Mouse (Mus musculus): ENCODE measurements around the gene Rep15. TPM values are rescaled to one million over a fixed set of nuclear protein-coding genes. Genes with fewer than 3 reads are reported as not detected.

Gene Rep15
- total RNA-seq, 1 experiment: 0.80 TPM

- in situ Hi-C loops (cut with MboI; ENCODE audit: low sequenced_read_pairs in 2 of 2, unreplicated experiment in 2 of 2): no loop called here
- H3K4me1 ChIP-seq (ENCODE audit: control insufficient read depth in 2 of 2, insufficient read depth in 2 of 2, low read length in 2 of 2, poor library complexity in 1 of 2): no peaks in the 10 kb centered on the region
- 0 out of 2 replicates have a peak, but pooled peaks cover 3% of the 10 kb centered on the region for H3K36me3 ChIP-seq (ENCODE audit: control insufficient read depth, insufficient read depth, low read length, poor library complexity, severe bottlenecking)
- H3K27ac ChIP-seq (ENCODE audit: insufficient read depth, low read depth, low read length, poor library complexity, severe bottlenecking): no peak overlapping the region
- no peaks in the 10 kb centered on the region for H3K9me3 ChIP-seq (ENCODE audit: control insufficient read depth, insufficient read depth, low read depth, low read length)
- no peak overlapping the region for H3K9ac ChIP-seq (ENCODE audit: insufficient read depth, low read depth, low read length, poor library complexity, severe bottlenecking)
- no peak overlapping the region for H3K4me3 ChIP-seq (ENCODE audit: insufficient read depth in 1 of 2, low read depth in 1 of 2, low read length in 2 of 2, poor library complexity in 1 of 2, severe bottlenecking in 1 of 2)
- no peak for DNase-seq (ENCODE audit: low read depth, low spot score)
- no peak for TF ChIP-seq HCFC1 (IDR thresholded peaks at IDR 0.05; ENCODE audit: borderline replicate concordance, insufficient read depth, low read length)
- no peak for TF ChIP-seq ZNF384 (IDR thresholded peaks at IDR 0.05; ENCODE audit: low read depth, low read length)
- no peak for TF ChIP-seq ZC3H11A (IDR thresholded peaks at IDR 0.05; ENCODE audit: borderline replicate concordance, low read depth, low read length)
- TF ChIP-seq MAFK (IDR thresholded peaks at IDR 0.05; ENCODE audit: insufficient read depth, low read depth, low read length): no peak
- no peak for TF ChIP-seq CHD2 (IDR thresholded peaks at IDR 0.05; ENCODE audit: low read depth, low read length)
Measured at GRCm38 (mm10) chr6:146997006-146997405, 35.4 kb upstream of the Rep15 start.

- Histone ChIP-seq H3K27ac (ENCODE audit: insufficient read depth, low read depth, low read length, poor library complexity, severe bottlenecking) (no peak overlapping the region), H3K4me1 (ENCODE audit: control insufficient read depth in 2 of 2, insufficient read depth in 2 of 2, low read length in 2 of 2, poor library complexity in 1 of 2) (no peaks in the 10 kb centered on the region), H3K36me3 (ENCODE audit: control insufficient read depth, insufficient read depth, low read length, poor library complexity, severe bottlenecking) (0 out of 2 replicates have a peak, but pooled peaks cover 3% of the 10 kb centered on the region), H3K4me3 (ENCODE audit: insufficient read depth in 1 of 2, low read depth in 1 of 2, low read length in 2 of 2, poor library complexity in 1 of 2, severe bottlenecking in 1 of 2) (no peak overlapping the region), H3K9ac (ENCODE audit: insufficient read depth, low read depth, low read length, poor library complexity, severe bottlenecking) (no peak overlapping the region), H3K9me3 (ENCODE audit: control insufficient read depth, insufficient read depth, low read depth, low read length) (no peaks in the 10 kb centered on the region)
- DNase-seq (ENCODE audit: low read depth, low spot score): no peak
- in situ Hi-C loops (cut with MboI; ENCODE audit: low sequenced_read_pairs in 2 of 2, unreplicated experiment in 2 of 2): no loop called here
- TF ChIP-seq MAFK (IDR thresholded peaks at IDR 0.05; ENCODE audit: insufficient read depth, low read depth, low read length): no peak
- TF ChIP-seq CHD2 (IDR thresholded peaks at IDR 0.05; ENCODE audit: low read depth, low read length): no peak
- TF ChIP-seq ZC3H11A (IDR thresholded peaks at IDR 0.05; ENCODE audit: borderline replicate concordance, low read depth, low read length): no peak
- no peak for TF ChIP-seq HCFC1 (IDR thresholded peaks at IDR 0.05; ENCODE audit: borderline replicate concordance, insufficient read depth, low read length)
- TF ChIP-seq ZNF384 (IDR thresholded peaks at IDR 0.05; ENCODE audit: low read depth, low read length): no peak
Measured at GRCm38 (mm10) chr6:146998710-146999109, 33.7 kb upstream of the Rep15 start.

DNA sequence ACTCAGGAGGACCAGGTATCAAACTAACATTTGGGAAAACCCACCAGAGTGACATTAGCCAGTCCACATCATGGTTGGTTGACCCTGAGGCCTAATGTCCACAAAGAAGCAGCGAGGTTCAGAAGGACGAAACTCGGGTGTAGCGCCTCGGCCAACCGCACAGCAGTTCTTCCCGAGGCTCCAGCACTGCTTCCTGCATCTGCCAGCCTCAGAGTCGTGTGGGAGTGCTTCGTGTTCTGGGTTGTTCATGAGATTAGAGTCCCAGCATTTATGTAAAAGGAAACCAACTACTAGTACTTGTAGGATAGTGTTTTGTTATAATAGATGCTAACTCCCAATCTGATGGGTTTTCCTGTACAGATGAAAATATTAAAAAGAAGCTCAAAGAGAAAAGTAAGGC is 33.1 kb upstream of the Rep15 start:
- H3K9me3 ChIP-seq (ENCODE audit: control insufficient read depth, insufficient read depth, low read depth, low read length): no peaks in the 10 kb centered on the region
- 0 out of 2 replicates have a peak, but pooled peaks cover 3% of the 10 kb centered on the region for H3K36me3 ChIP-seq (ENCODE audit: control insufficient read depth, insufficient read depth, low read length, poor library complexity, severe bottlenecking)

GRCm38 (mm10) chr6:146999755-147000154 is 32.6 kb upstream of the Rep15 start:
- Histone ChIP-seq H3K4me3 (ENCODE audit: insufficient read depth in 1 of 2, low read depth in 1 of 2, low read length in 2 of 2, poor library complexity in 1 of 2, severe bottlenecking in 1 of 2) (no peak overlapping the region), H3K4me1 (ENCODE audit: control insufficient read depth in 2 of 2, insufficient read depth in 2 of 2, low read length in 2 of 2, poor library complexity in 1 of 2) (no peaks in the 10 kb centered on the region), H3K9ac (ENCODE audit: insufficient read depth, low read depth, low read length, poor library complexity, severe bottlenecking) (no peak overlapping the region), H3K27ac (ENCODE audit: insufficient read depth, low read depth, low read length, poor library complexity, severe bottlenecking) (no peak overlapping the region), H3K9me3 (ENCODE audit: control insufficient read depth, insufficient read depth, low read depth, low read length) (no peaks in the 10 kb centered on the region), H3K36me3 (ENCODE audit: control insufficient read depth, insufficient read depth, low read length, poor library complexity, severe bottlenecking) (0 out of 2 replicates have a peak, but pooled peaks cover 3% of the 10 kb centered on the region)
- no peak for TF ChIP-seq HCFC1 (IDR thresholded peaks at IDR 0.05; ENCODE audit: borderline replicate concordance, insufficient read depth, low read length)
- TF ChIP-seq ZC3H11A (IDR thresholded peaks at IDR 0.05; ENCODE audit: borderline replicate concordance, low read depth, low read length): no peak
- TF ChIP-seq CHD2 (IDR thresholded peaks at IDR 0.05; ENCODE audit: low read depth, low read length): no peak
- TF ChIP-seq ZNF384 (IDR thresholded peaks at IDR 0.05; ENCODE audit: low read depth, low read length): no peak
- no peak for TF ChIP-seq MAFK (IDR thresholded peaks at IDR 0.05; ENCODE audit: insufficient read depth, low read depth, low read length)
- no peak for DNase-seq (ENCODE audit: low read depth, low spot score)
- in situ Hi-C loops (cut with MboI; ENCODE audit: low sequenced_read_pairs in 2 of 2, unreplicated experiment in 2 of 2): no loop called here

More for the DNA sequence above, 33.1 kb upstream of the Rep15 start:
- no peak for DNase-seq (ENCODE audit: low read depth, low spot score)
- in situ Hi-C loops (cut with MboI; ENCODE audit: low sequenced_read_pairs in 2 of 2, unreplicated experiment in 2 of 2): no loop called here
- H3K9ac ChIP-seq (ENCODE audit: insufficient read depth, low read depth, low read length, poor library complexity, severe bottlenecking): no peak overlapping the region
- no peak overlapping the region for H3K4me3 ChIP-seq (ENCODE audit: insufficient read depth in 1 of 2, low read depth in 1 of 2, low read length in 2 of 2, poor library complexity in 1 of 2, severe bottlenecking in 1 of 2)
- H3K4me1 ChIP-seq (ENCODE audit: control insufficient read depth in 2 of 2, insufficient read depth in 2 of 2, low read length in 2 of 2, poor library complexity in 1 of 2): no peaks in the 10 kb centered on the region
- TF ChIP-seq CHD2 (IDR thresholded peaks at IDR 0.05; ENCODE audit: low read depth, low read length): no peak
- TF ChIP-seq HCFC1 (IDR thresholded peaks at IDR 0.05; ENCODE audit: borderline replicate concordance, insufficient read depth, low read length): no peak
- no peak for TF ChIP-seq MAFK (IDR thresholded peaks at IDR 0.05; ENCODE audit: insufficient read depth, low read depth, low read length)
- TF ChIP-seq ZNF384 (IDR thresholded peaks at IDR 0.05; ENCODE audit: low read depth, low read length): no peak
- TF ChIP-seq ZC3H11A (IDR thresholded peaks at IDR 0.05; ENCODE audit: borderline replicate concordance, low read depth, low read length): no peak
- no peak overlapping the region for H3K27ac ChIP-seq (ENCODE audit: insufficient read depth, low read depth, low read length, poor library complexity, severe bottlenecking)

- DNase-seq (ENCODE audit: low read depth, low spot score): peak; percentile 60
Measured at GRCm38 (mm10) chr6:147008148-147008547, 24.2 kb upstream of the Rep15 start.

More at GRCm38 (mm10) chr6:147008148-147008547, 24.2 kb upstream of the Rep15 start:
- Histone ChIP-seq H3K36me3 (ENCODE audit: control insufficient read depth, insufficient read depth, low read length, poor library complexity, severe bottlenecking) (no peaks in the 10 kb centered on the region; the same call in 1 of the 2 replicates), H3K27ac (ENCODE audit: insufficient read depth, low read depth, low read length, poor library complexity, severe bottlenecking) (no peak overlapping the region), H3K4me3 (ENCODE audit: insufficient read depth in 1 of 2, low read depth in 1 of 2, low read length in 2 of 2, poor library complexity in 1 of 2, severe bottlenecking in 1 of 2) (no peak overlapping the region), H3K9ac (ENCODE audit: insufficient read depth, low read depth, low read length, poor library complexity, severe bottlenecking) (no peak overlapping the region), H3K4me1 (ENCODE audit: control insufficient read depth in 2 of 2, insufficient read depth in 2 of 2, low read length in 2 of 2, poor library complexity in 1 of 2) (no peaks in the 10 kb centered on the region), H3K9me3 (ENCODE audit: control insufficient read depth, insufficient read depth, low read depth, low read length) (no peaks in the 10 kb centered on the region)
- peak; percentile 79 for TF ChIP-seq ZC3H11A (IDR thresholded peaks at IDR 0.05; ENCODE audit: borderline replicate concordance, low read depth, low read length)
- TF ChIP-seq CHD2 (IDR thresholded peaks at IDR 0.05; ENCODE audit: low read depth, low read length): no peak
- 0 out of 2 replicates have a peak, but pooled peaks have one; percentile 41 for TF ChIP-seq ZNF384 (IDR thresholded peaks at IDR 0.05; ENCODE audit: low read depth, low read length)
- in situ Hi-C loops (cut with MboI; ENCODE audit: low sequenced_read_pairs in 2 of 2, unreplicated experiment in 2 of 2): no loop called here

All from ES-E14 (cell line).